Mouse (Mus musculus) neural tube, embryonic 12.5 days (tissue): ENCODE data around the gene Cacna2d1. TPM values are rescaled to one million over a fixed set of nuclear protein-coding genes. Genes with fewer than 3 reads are reported as not detected.

Experiments used
- ATAC-seq: fragments of 200-750 bp; cut with Nextera tagmentation; 2 replicates; pipeline ENCODE4 v1.8.0; 2017; ENCODE audit warnings: low read depth, mild to moderate bottlenecking, moderate TSS enrichment, moderate library complexity; ENCODE audit not compliant: low FRiP score
- H3K27ac ChIP-seq: fragments of 300-500 bp; sonication (generic); 2 replicates; pipeline ENCODE4 v1.5.1; 2016
- H3K27me3 ChIP-seq: fragments of 300-500 bp; sonication (generic); replicated peaks from 2 replicates; pipeline ENCODE4 v1.6.1; 2016; ENCODE audit warnings: mild to moderate bottlenecking
- H3K36me3 ChIP-seq: fragments of 300-500 bp; sonication (generic); 2 replicates; pipeline ENCODE4 v1.6.1; 2016; ENCODE audit warnings: mild to moderate bottlenecking
- H3K4me1 ChIP-seq: fragments of 300-500 bp; sonication (generic); 2 replicates; pipeline ENCODE4 v1.6.1; 2016
- H3K4me2 ChIP-seq: fragments of 300-500 bp; sonication (generic); replicated peaks from 2 replicates; pipeline ENCODE4 v1.6.1; 2016; ENCODE audit warnings: mild to moderate bottlenecking
- H3K4me3 ChIP-seq: fragments of 300-500 bp; sonication (generic); 2 replicates; pipeline ENCODE4 v1.5.1; 2016
- H3K9ac ChIP-seq: fragments of 300-500 bp; sonication (generic); 2 replicates; pipeline ENCODE4 v1.6.1; 2016; ENCODE audit warnings: mild to moderate bottlenecking
- H3K9me3 ChIP-seq: fragments of 300-500 bp; sonication (generic); 2 replicates; pipeline ENCODE4 v1.6.1; 2016; ENCODE audit warnings: mild to moderate bottlenecking
- WGBS: fragments of 180-500 bp; shearing (Covaris S2); methylation state at CpG from one replicate; pipeline ENCODE4 v1.1.7; 2016; 5-methylcytosine and 5-hydroxymethylcytosine counted together
- polyA plus RNA-seq: library from polyadenylated mRNA; unstranded; fragments of >200 nt; fragmentation: Nextera tagmentation; extraction: Ambion mirVana; gene quantifications from 2 replicates; pipeline ENCODE4 v1.2.1, GENCODE M21; 2016

The Cacna2d1 gene
- polyA plus RNA-seq, 1 experiment from 2014 or later: 36.2 TPM

DNA sequence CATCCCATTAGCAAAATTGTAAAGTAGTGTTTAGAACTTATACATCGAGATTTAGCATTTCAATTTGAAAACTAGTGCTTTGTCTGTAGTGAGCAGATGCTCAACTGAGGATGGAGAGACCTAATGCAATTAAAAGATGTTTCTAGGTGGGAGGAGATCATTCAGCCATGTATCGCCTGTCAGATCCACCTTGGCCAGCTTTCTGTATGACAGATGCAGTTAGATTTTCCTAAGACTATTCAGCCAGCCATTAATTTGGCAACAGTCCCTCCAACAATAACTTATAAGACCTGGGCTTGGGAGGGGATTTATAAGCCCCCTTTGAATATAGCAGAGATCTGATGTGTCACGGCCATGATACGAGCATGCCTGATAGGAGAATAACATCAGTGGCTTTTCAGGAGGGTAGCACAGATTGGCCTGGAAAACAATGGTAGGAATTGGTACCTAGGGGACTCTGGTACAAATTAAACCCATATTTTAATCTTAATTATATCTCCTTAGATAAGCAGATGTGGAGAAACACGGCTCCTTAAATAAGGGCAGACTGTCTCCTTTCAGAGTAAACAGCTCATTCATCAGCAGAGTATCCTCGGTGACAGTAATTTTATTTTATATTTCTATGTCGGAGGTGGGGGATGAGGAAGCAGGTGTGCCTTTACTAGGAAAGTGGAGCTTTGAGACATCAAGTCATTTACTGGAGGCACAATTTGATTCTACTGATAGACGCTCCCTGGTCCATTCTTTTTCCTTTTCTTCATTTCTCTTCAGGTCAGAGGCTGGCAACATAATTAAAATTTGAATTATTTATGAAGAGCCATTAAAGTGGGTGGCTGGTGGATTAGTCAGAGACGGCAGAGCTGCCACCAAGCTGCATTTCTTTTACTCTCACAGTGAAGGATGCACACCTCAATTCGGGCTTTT, 152.8 kb downstream of the Cacna2d1 start:
- no peak overlapping the region for H3K4me2 ChIP-seq
- no peaks in the 10 kb centered on the region for H3K9me3 ChIP-seq
- H3K4me3 ChIP-seq: no peak overlapping the region
- H3K4me1 ChIP-seq: no peaks in the 10 kb centered on the region
- peak; percentile 78 for ATAC-seq
- H3K27me3 ChIP-seq: no peaks in the 10 kb centered on the region
- 52% methylated on average over 10 of the region's 10 CpGs for WGBS
- no peaks in the 10 kb centered on the region for H3K36me3 ChIP-seq
- no peak overlapping the region; the same call in 1 of the 2 replicates for H3K27ac ChIP-seq
- H3K9ac ChIP-seq: no peak overlapping the region

- Histone ChIP-seq H3K4me2 (no peak overlapping the region), H3K9ac (no peak overlapping the region), H3K9me3 (no peaks in the 10 kb centered on the region), H3K27me3 (no peaks in the 10 kb centered on the region), H3K4me3 (no peak overlapping the region), H3K36me3 (no peaks in the 10 kb centered on the region), H3K27ac (no peak overlapping the region), H3K4me1 (no peaks in the 10 kb centered on the region)
- WGBS: 50% methylated on average over 2 of the region's 2 CpGs
- no peak; the same call in 1 of the 2 replicates for ATAC-seq
Observed at GRCm38 (mm10) chr5:16087995-16088394, 153.5 kb downstream of the Cacna2d1 start.

- WGBS: 82% methylated on average over 7 of the region's 7 CpGs
- Histone ChIP-seq H3K9ac (no peak overlapping the region), H3K4me3 (no peak overlapping the region), H3K9me3 (no peaks in the 10 kb centered on the region), H3K4me1 (no peaks in the 10 kb centered on the region), H3K36me3 (no peaks in the 10 kb centered on the region), H3K4me2 (no peak overlapping the region), H3K27ac (no peak overlapping the region), H3K27me3 (no peaks in the 10 kb centered on the region)
- ATAC-seq: no peak
Observed at GRCm38 (mm10) chr5:16092540-16092939, 158.0 kb downstream of the Cacna2d1 start.

GRCm38 (mm10) chr5:16093071-16093693, 158.7 kb downstream of the Cacna2d1 start:
- H3K4me3 ChIP-seq: no peak overlapping the region
- no peak overlapping the region for H3K9ac ChIP-seq
- WGBS: 86% methylated on average over 11 of the region's 11 CpGs
- H3K4me1 ChIP-seq: no peaks in the 10 kb centered on the region
- no peak overlapping the region for H3K4me2 ChIP-seq
- H3K27ac ChIP-seq: no peak overlapping the region
- H3K9me3 ChIP-seq: no peaks in the 10 kb centered on the region
- H3K27me3 ChIP-seq: no peaks in the 10 kb centered on the region
- H3K36me3 ChIP-seq: no peaks in the 10 kb centered on the region
- no peak for ATAC-seq

DNA sequence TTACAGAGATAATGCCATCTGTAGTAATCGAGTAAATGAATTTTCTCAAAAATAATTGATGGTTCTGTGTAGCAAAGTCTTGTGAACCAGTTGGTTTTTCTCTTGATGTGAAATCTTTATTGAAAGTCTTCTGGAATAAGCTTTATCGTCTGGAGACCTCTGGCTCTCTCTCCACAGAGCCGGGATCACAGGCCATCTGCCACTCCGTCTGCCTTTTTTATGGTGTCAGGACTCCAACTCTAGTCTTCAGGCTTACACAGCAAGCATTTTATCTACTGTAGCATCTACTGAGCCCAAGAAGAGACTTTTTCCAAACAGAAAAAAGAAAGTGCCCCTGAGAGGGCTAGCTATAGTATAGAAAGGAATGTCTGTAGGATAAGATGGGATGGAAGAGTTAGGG, 160.9 kb downstream of the Cacna2d1 start:
- H3K4me1 ChIP-seq: no peaks in the 10 kb centered on the region
- no peaks in the 10 kb centered on the region for H3K36me3 ChIP-seq
- no peak overlapping the region for H3K4me3 ChIP-seq
- H3K9me3 ChIP-seq: no peaks in the 10 kb centered on the region
- H3K27me3 ChIP-seq: no peaks in the 10 kb centered on the region
- WGBS: 67% methylated on average over 4 of the region's 4 CpGs
- no peak for ATAC-seq
- H3K4me2 ChIP-seq: no peak overlapping the region
- no peak overlapping the region for H3K27ac ChIP-seq
- H3K9ac ChIP-seq: no peak overlapping the region

DNA sequence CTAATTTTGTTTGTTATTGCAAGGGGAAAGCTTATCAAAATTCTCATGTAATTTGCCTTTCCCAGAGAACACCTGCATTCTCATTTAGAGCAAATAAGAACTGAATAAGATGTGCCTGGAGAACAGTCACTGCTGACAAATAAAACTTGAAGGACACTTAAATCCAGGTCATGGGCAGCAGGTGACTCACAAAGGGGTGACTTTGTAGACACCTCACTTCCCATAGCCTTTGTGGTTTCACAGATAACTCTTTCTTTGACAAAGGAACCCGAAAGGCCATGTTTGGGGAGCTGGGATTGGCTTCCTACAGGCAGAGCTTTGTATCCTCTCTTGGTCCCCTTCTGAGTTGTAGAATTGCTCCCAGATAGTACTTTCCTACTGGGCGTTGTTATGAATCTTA, 164.3 kb downstream of the Cacna2d1 start:
- Histone ChIP-seq H3K27ac (no peak overlapping the region), H3K4me3 (no peak overlapping the region), H3K27me3 (no peaks in the 10 kb centered on the region), H3K9ac (no peak overlapping the region), H3K4me2 (no peak overlapping the region), H3K36me3 (no peaks in the 10 kb centered on the region), H3K9me3 (no peaks in the 10 kb centered on the region), H3K4me1 (no peaks in the 10 kb centered on the region)
- no peak for ATAC-seq
- WGBS: 86% methylated on average over 2 of the region's 2 CpGs

- Histone ChIP-seq H3K4me1 (no peaks in the 10 kb centered on the region), H3K27ac (no peak overlapping the region), H3K4me3 (no peak overlapping the region), H3K9ac (no peak overlapping the region), H3K36me3 (no peaks in the 10 kb centered on the region), H3K4me2 (no peak overlapping the region), H3K27me3 (no peaks in the 10 kb centered on the region), H3K9me3 (no peaks in the 10 kb centered on the region)
- 94% methylated on average over 1 of the region's 1 CpGs for WGBS
- ATAC-seq: no peak
Observed at GRCm38 (mm10) chr5:16101820-16102219, 167.3 kb downstream of the Cacna2d1 start.

- Histone ChIP-seq H3K9ac (no peak overlapping the region), H3K9me3 (no peaks in the 10 kb centered on the region), H3K36me3 (no peaks in the 10 kb centered on the region), H3K27me3 (no peaks in the 10 kb centered on the region), H3K27ac (no peak overlapping the region), H3K4me1 (no peaks in the 10 kb centered on the region), H3K4me2 (no peak overlapping the region), H3K4me3 (no peak overlapping the region)
- no peak for ATAC-seq
- WGBS: 75% methylated on average over 2 of the region's 2 CpGs
Observed at GRCm38 (mm10) chr5:16105701-16106100, 171.2 kb downstream of the Cacna2d1 start.

- H3K36me3 ChIP-seq: no peaks in the 10 kb centered on the region
Observed at GRCm38 (mm10) chr5:16110643-16111042, 176.2 kb downstream of the Cacna2d1 start.

DNA sequence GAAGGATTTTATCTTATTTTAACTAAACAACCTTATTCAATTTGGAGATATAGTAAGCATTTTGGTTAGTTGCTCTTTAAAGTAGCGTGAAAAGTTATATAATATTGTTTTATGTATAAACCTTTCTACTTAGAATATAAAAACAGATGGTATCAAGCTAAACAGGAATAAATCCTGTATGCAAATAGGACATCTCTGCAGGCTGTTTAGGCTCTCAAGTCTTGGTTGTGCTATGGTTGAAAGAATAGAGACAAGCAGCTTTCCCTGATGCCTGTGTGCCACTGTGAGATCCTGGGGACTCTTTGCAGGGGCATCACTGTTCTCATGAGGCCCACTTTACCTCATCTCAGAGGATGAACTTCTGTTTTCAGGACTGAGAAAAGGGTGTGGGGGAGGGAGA, 179.4 kb downstream of the Cacna2d1 start:
- no peaks in the 10 kb centered on the region for H3K27me3 ChIP-seq
- ATAC-seq: no peak
- no peaks in the 10 kb centered on the region for H3K9me3 ChIP-seq
- no peak overlapping the region for H3K9ac ChIP-seq
- no peaks in the 10 kb centered on the region for H3K4me1 ChIP-seq
- H3K36me3 ChIP-seq: no peaks in the 10 kb centered on the region
- no peak overlapping the region for H3K4me2 ChIP-seq
- no peak overlapping the region for H3K27ac ChIP-seq
- no peak overlapping the region for H3K4me3 ChIP-seq
- WGBS: 88% methylated on average over 1 of the region's 1 CpGs

More at GRCm38 (mm10) chr5:16110643-16111042, 176.2 kb downstream of the Cacna2d1 start:
- H3K4me3 ChIP-seq: no peak overlapping the region
- no peaks in the 10 kb centered on the region for H3K4me1 ChIP-seq
- 76% methylated on average over 1 of the region's 1 CpGs for WGBS
- no peak overlapping the region for H3K9ac ChIP-seq
- no peak overlapping the region for H3K27ac ChIP-seq
- no peaks in the 10 kb centered on the region for H3K27me3 ChIP-seq
- H3K9me3 ChIP-seq: no peaks in the 10 kb centered on the region
- ATAC-seq: no peak
- no peak overlapping the region for H3K4me2 ChIP-seq

- no peak overlapping the region for H3K4me3 ChIP-seq
- no peak for ATAC-seq
- no peaks in the 10 kb centered on the region for H3K4me1 ChIP-seq
- no peak overlapping the region for H3K9ac ChIP-seq
- no peak overlapping the region for H3K27ac ChIP-seq
- 74% methylated on average over 11 of the region's 11 CpGs for WGBS
- no peaks in the 10 kb centered on the region for H3K9me3 ChIP-seq
- no peaks in the 10 kb centered on the region for H3K36me3 ChIP-seq
- H3K4me2 ChIP-seq: no peak overlapping the region
- no peaks in the 10 kb centered on the region for H3K27me3 ChIP-seq
Observed at GRCm38 (mm10) chr5:16121334-16121733, 186.8 kb downstream of the Cacna2d1 start.

GRCm38 (mm10) chr5:16122110-16122509, 187.6 kb downstream of the Cacna2d1 start:
- Histone ChIP-seq H3K27ac (no peak overlapping the region), H3K4me1 (no peaks in the 10 kb centered on the region), H3K9me3 (no peaks in the 10 kb centered on the region), H3K36me3 (no peaks in the 10 kb centered on the region), H3K27me3 (no peaks in the 10 kb centered on the region), H3K4me2 (no peak overlapping the region), H3K4me3 (no peak overlapping the region), H3K9ac (no peak overlapping the region)
- 89% methylated on average over 6 of the region's 6 CpGs for WGBS
- ATAC-seq: no peak
